Mouse (Mus musculus) cerebellum, postnatal 14 days (tissue): ENCODE measurements at regions not wholly inside any gene's neighbourhood (a gene's known extent, or its start where the extent isn't known, plus 50 kb on each side); places are given as distances from the start of the nearest gene placed in this dataset.

Experiments
- DNase-seq, 2 experiments: peaks; one replicate each; pipeline ENCODE4 v3.0.0; 2021; ENCODE audit warnings: mixed read lengths in 2 of 2

- no peak for DNase-seq
These were observed 92.9 kb downstream of the Zfp365 start for GRCm38 (mm10) chr10:67819534-67819933.

GRCm38 (mm10) chr10:67813901-67814300 lies 98.6 kb downstream of the Zfp365 start:
- DNase-seq: no peak

- peak; percentile 55 to 58 for DNase-seq
These were observed 107.3 kb downstream of the Zfp365 start for GRCm38 (mm10) chr10:67805131-67805530.

- DNase-seq: no peak
These were observed 107.8 kb downstream of the Zfp365 start for GRCm38 (mm10) chr10:67804637-67805036.

- DNase-seq: no peak
These were observed 110.3 kb downstream of the Zfp365 start for GRCm38 (mm10) chr10:67802156-67802555.

GRCm38 (mm10) chr10:67801619-67802018 lies 110.8 kb downstream of the Zfp365 start:
- no peak for DNase-seq

- DNase-seq: no peak
These were observed 113.5 kb downstream of the Zfp365 start for GRCm38 (mm10) chr10:67798991-67799390.

- DNase-seq: no peak
These were observed 119.3 kb downstream of the Zfp365 start for GRCm38 (mm10) chr10:67793206-67793605.

GRCm38 (mm10) chr10:67789651-67790050 lies 122.8 kb downstream of the Zfp365 start:
- no peak for DNase-seq

GRCm38 (mm10) chr10:67788116-67788515 lies 124.3 kb downstream of the Zfp365 start:
- DNase-seq: no peak

GRCm38 (mm10) chr10:67785563-67785962 lies 126.9 kb downstream of the Zfp365 start:
- DNase-seq: no peak

GRCm38 (mm10) chr10:67778341-67778740 lies 134.1 kb downstream of the Zfp365 start:
- no peak for DNase-seq

GRCm38 (mm10) chr10:67777721-67778120 lies 134.7 kb downstream of the Zfp365 start:
- no peak for DNase-seq

GRCm38 (mm10) chr10:67776851-67777250 lies 135.6 kb downstream of the Zfp365 start:
- no peak for DNase-seq

- no peak for DNase-seq
These were observed 140.7 kb downstream of the Zfp365 start for GRCm38 (mm10) chr10:67771796-67772195.

GRCm38 (mm10) chr10:67766099-67766498 lies 146.4 kb downstream of the Zfp365 start:
- peak; percentile 70 to 75 for DNase-seq

GRCm38 (mm10) chr10:67760424-67760823 lies 152.0 kb downstream of the Zfp365 start:
- DNase-seq: no peak

GRCm38 (mm10) chr10:67748121-67748520 lies 164.3 kb downstream of the Zfp365 start:
- DNase-seq: no peak

GRCm38 (mm10) chr10:67747461-67747860 lies 165.0 kb downstream of the Zfp365 start:
- no peak for DNase-seq

- peak; percentile 70 to 78 for DNase-seq
These were observed 166.3 kb downstream of the Zfp365 start for GRCm38 (mm10) chr10:67746140-67746539.

GRCm38 (mm10) chr10:67743561-67743960 lies 168.9 kb downstream of the Zfp365 start:
- DNase-seq: no peak

- no peak for DNase-seq
These were observed 169.6 kb downstream of the Zfp365 start for GRCm38 (mm10) chr10:67742824-67743223.

- DNase-seq: no peak
These were observed 170.2 kb downstream of the Zfp365 start for GRCm38 (mm10) chr10:67742305-67742704.

GRCm38 (mm10) chr10:67739199-67739598 lies 173.3 kb downstream of the Zfp365 start:
- DNase-seq: no peak

GRCm38 (mm10) chr10:67736636-67737035 lies 175.8 kb downstream of the Zfp365 start:
- DNase-seq: no peak

GRCm38 (mm10) chr10:67731577-67731976 lies 180.9 kb downstream of the Zfp365 start:
- DNase-seq: no peak
